Mouse (Mus musculus): ENCODE results near the gene Ndufa3. TPM values are rescaled to one million over a fixed set of nuclear protein-coding genes. Genes with fewer than 3 reads are reported as not detected.
A peak's percentile ranks its signal among the peaks of the same experiment; 100 is the strongest.
"Not testable (repeated sequence)": the region's sequence is repeated elsewhere in the genome, so short reads cannot be mapped to it uniquely, and the experiment has no call there.

Ndufa3 gene
- 372 and 377 TPM in 2 replicates for polyA plus RNA-seq (2011; ENCODE audit: insufficient read depth, insufficient read length, low replicate concordance, missing spikeins)

DNA sequence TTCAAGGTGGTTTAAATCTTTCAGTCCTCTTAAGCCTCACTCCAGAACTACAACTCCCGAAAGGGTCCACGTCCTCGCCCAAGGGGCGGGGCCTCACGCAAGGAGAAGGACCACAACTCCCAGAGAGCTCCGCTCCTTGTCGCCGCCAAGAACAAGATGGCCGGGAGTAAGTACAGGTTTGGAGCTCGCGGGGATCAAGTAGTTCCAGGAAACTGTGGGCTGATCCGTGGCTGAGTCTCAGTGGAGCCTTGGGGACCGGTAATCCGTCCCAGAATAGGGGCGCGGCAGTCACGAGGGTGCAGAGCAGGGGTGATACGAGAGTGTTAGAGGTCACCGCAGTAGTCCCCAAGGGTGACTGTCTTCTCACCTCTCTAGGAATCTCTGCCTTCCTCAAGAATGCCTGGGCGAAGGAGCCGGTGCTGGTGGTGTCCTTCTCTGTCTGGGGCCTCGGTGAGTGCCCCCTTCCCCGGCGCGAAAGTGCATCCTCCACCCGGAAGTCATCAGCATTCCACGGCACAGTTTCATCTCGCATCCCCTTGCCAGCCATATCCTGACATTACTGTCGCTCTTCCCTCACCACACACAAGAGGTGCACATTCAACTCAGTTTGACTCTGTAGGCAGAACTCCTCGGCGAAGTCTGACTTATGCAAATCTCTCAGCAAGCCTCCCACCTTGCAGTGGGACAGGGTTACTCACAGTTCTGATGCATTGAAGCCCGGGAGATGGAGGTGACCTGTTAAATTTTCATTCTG, at the start of gene Ndufa3:
Gene Ndufa3 (plus strand): TSS at position 132 of the 754 bp plus-strand sequence.
- H3K4me3 ChIP-seq (replicated peaks; ENCODE audit: control insufficient read depth, low read depth, low read length), result peak within 1 kb of the TSS; percentile 76
- H3K27ac ChIP-seq (ENCODE audit: control insufficient read depth, insufficient read depth, low read depth, low read length, poor library complexity), result peak within 1 kb of the TSS; percentile 13; the same call in 1 of the 2 replicates
- WGBS, result under 1% methylated on average over 32 of the region's 32 CpGs
- TF ChIP-seq CTCF (IDR thresholded peaks at IDR 0.05; ENCODE audit: control insufficient read depth, insufficient read depth, low read length), result no peak
- TF ChIP-seq POLR2A (IDR thresholded peaks at IDR 0.05; ENCODE audit: borderline replicate concordance, control insufficient read depth, low read depth, low read length), result peak; percentile 54; the same call in 1 of the 2 replicates
- no peaks in the 10 kb centered on the region for H3K4me1 ChIP-seq (ENCODE audit: control insufficient read depth, insufficient read depth, low read length)

DNA sequence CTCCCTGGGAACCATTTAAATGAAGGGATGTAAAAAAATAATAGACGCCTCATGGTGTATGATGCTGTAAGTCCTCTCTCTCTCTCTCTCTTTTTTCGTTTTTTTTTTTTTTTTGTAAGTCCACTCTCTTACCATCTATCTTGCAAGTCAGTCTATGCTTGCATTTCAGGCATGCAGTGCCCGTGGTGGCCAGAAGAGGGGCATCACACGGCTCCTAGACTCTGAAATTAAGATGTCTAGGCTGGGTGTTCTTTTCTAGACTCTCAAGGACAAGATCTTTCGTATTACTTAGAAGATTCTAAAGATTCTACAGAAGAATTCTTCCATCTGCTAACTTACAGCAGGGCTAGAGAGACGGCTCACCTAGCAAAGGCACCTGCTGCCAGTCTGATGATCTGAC, 47.4 kb upstream of the Ndufa3 start:
- Histone ChIP-seq H3K4me1 (ENCODE audit: control insufficient read depth, insufficient read depth, low read length) (no peaks in the 10 kb centered on the region), H3K27ac (ENCODE audit: control insufficient read depth, insufficient read depth, low read depth, low read length, poor library complexity) (no peak overlapping the region), H3K4me3 (replicated peaks; ENCODE audit: control insufficient read depth, low read depth, low read length) (no peak overlapping the region)
- WGBS, result 71% methylated on average over 6 of the region's 6 CpGs
- no peak for TF ChIP-seq POLR2A (IDR thresholded peaks at IDR 0.05; ENCODE audit: borderline replicate concordance, control insufficient read depth, low read depth, low read length)
- no peak for TF ChIP-seq CTCF (IDR thresholded peaks at IDR 0.05; ENCODE audit: control insufficient read depth, insufficient read depth, low read length)

DNA sequence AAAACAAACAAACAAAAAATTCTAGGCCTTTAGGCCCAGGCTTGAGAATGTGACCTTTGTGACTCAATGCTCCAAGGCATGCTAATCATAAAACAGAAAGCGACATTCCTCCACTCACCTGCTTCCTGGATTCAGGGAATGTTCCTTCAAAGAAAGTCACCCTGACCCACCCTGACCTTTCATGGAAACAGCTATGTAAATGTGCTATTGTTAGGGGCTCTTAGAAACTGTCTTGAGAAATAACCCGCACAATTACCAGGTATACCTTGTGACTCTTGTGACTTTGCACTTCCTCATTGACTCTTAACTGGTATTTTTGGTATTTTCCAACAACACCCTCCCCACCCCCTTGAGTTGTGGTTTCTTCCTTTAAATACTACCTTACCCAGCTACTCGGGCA, 46.6 kb upstream of the Ndufa3 start:
- not testable (repeated sequence) for H3K4me3 ChIP-seq (replicated peaks; ENCODE audit: control insufficient read depth, low read depth, low read length); H3K4me1 ChIP-seq (ENCODE audit: control insufficient read depth, insufficient read depth, low read length); H3K27ac ChIP-seq (ENCODE audit: control insufficient read depth, insufficient read depth, low read depth, low read length, poor library complexity)
- WGBS, result 70% methylated on average over 3 of the region's 3 CpGs

DNA sequence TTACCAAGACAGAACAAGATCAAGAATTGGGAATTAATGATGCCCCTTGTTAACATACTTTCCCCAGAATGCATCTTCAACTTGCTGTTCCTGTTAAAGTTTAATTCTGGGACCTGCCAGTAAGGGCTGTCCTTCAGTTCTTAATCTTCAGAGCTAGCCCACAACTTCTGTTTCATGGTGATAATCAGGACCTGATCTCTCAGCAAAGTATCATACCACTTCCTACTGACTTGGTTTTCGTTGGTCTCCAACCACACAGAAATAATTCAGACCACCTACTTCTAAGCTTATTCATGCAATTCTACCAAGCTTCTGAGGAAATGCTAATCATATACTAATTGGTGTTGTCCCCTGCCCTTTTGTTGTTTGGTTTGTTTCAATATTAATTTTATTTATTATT, 45.3 kb upstream of the Ndufa3 start:
- WGBS, result 4% methylated on average over 1 of the region's 1 CpGs
- TF ChIP-seq CTCF (IDR thresholded peaks at IDR 0.05; ENCODE audit: control insufficient read depth, insufficient read depth, low read length) (no peak), POLR2A (IDR thresholded peaks at IDR 0.05; ENCODE audit: borderline replicate concordance, control insufficient read depth, low read depth, low read length) (no peak)

DNA sequence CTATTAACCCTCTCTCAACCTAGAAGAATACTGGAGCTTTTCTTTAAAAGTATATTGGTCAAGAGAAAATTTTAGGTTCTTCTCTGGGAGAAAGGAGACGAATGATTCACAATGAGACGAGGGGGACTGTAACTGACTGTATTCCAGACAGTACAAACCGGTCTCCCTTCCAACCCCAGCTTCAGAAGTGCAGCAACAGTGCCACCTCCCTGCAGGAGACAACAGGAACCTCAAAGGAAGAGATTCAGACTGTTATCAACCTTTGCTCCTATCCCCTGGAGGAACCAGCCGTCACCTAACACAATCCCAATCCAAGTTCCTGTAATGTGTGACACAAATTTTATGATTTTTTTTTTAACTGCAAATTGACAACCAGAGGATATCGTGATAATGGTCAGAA, 43.0 kb upstream of the Ndufa3 start:
- Histone ChIP-seq H3K27ac (ENCODE audit: control insufficient read depth, insufficient read depth, low read depth, low read length, poor library complexity) (no peak overlapping the region), H3K4me3 (replicated peaks; ENCODE audit: control insufficient read depth, low read depth, low read length) (no peak overlapping the region), H3K4me1 (ENCODE audit: control insufficient read depth, insufficient read depth, low read length) (no peaks in the 10 kb centered on the region)
- WGBS, result 38% methylated on average over 5 of the region's 5 CpGs
- TF ChIP-seq POLR2A (IDR thresholded peaks at IDR 0.05; ENCODE audit: borderline replicate concordance, control insufficient read depth, low read depth, low read length), result no peak
- peak; percentile 38 for TF ChIP-seq CTCF (IDR thresholded peaks at IDR 0.05; ENCODE audit: control insufficient read depth, insufficient read depth, low read length)

More for the DNA sequence above, 45.3 kb upstream of the Ndufa3 start:
- no peaks in the 10 kb centered on the region for H3K4me1 ChIP-seq (ENCODE audit: control insufficient read depth, insufficient read depth, low read length)
- no peak overlapping the region for H3K27ac ChIP-seq (ENCODE audit: control insufficient read depth, insufficient read depth, low read depth, low read length, poor library complexity)
- H3K4me3 ChIP-seq (replicated peaks; ENCODE audit: control insufficient read depth, low read depth, low read length), result no peak overlapping the region

DNA sequence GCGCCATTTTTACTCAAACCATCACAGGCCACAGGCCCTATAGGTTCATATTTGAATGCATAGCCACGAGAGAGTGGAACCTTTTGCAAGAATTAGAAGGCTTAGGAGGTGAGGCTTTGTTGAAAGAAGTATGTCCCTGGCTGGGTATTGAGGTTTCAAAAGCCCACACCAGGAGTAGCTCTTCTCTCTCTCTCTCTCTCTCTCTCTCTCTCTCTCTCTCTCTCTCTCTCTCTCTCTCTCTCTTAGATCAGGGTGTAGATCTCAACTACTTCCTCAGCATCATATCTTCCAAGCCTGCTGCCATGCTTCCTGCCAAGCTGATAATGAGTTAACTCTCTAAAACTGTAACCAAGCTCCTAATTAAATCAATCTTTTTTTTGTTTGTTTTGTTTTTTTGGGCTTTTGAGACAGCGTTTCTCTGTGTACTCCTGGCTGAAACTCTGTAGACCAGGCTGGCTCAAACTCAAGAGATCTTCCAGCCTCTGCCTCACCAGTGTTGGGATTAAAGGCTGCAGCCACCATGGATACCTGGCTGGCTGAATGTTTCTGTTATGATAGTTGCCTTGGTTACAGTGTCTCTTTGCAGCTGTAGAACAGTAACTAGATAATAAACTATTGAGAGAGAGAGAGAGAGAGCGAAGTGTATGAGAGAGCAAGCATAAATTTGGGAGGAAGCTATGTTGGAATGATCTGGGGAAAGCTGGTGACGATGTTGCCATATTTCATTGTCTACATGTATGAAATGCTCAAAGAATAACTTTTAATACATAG, 40.6 kb upstream of the Ndufa3 start:
- H3K4me3 ChIP-seq (replicated peaks; ENCODE audit: control insufficient read depth, low read depth, low read length), result no peak overlapping the region
- H3K27ac ChIP-seq (ENCODE audit: control insufficient read depth, insufficient read depth, low read depth, low read length, poor library complexity), result no peak overlapping the region
- TF ChIP-seq CTCF (IDR thresholded peaks at IDR 0.05; ENCODE audit: control insufficient read depth, insufficient read depth, low read length) (no peak), POLR2A (IDR thresholded peaks at IDR 0.05; ENCODE audit: borderline replicate concordance, control insufficient read depth, low read depth, low read length) (no peak)
- 65% methylated on average over 5 of the region's 5 CpGs for WGBS
- no peaks in the 10 kb centered on the region for H3K4me1 ChIP-seq (ENCODE audit: control insufficient read depth, insufficient read depth, low read length)

DNA sequence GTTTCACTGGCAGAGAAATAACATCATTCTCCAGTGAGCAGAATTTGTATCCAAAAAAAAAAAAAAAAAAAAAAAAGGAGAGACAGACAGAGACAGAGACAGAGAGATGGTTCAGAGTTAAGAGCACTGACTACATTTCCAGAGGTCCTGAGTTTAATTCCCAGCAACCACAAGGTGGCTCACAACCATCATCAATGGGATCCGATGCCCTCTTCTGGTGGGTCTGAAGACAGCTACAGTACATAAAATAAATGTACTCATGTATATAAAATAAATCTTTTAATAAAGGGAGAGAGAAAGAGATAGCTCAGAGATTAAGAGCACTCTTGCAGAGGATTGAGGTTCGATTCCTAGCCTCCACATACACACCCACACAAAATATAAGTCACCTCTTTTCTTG, 39.0 kb upstream of the Ndufa3 start:
- H3K4me1 ChIP-seq (ENCODE audit: control insufficient read depth, insufficient read depth, low read length), result no peaks in the 10 kb centered on the region
- 70% methylated on average over 2 of the region's 2 CpGs for WGBS
- H3K27ac ChIP-seq (ENCODE audit: control insufficient read depth, insufficient read depth, low read depth, low read length, poor library complexity), result no peak overlapping the region
- H3K4me3 ChIP-seq (replicated peaks; ENCODE audit: control insufficient read depth, low read depth, low read length), result no peak overlapping the region
- TF ChIP-seq POLR2A (IDR thresholded peaks at IDR 0.05; ENCODE audit: borderline replicate concordance, control insufficient read depth, low read depth, low read length) (no peak), CTCF (IDR thresholded peaks at IDR 0.05; ENCODE audit: control insufficient read depth, insufficient read depth, low read length) (no peak)

DNA sequence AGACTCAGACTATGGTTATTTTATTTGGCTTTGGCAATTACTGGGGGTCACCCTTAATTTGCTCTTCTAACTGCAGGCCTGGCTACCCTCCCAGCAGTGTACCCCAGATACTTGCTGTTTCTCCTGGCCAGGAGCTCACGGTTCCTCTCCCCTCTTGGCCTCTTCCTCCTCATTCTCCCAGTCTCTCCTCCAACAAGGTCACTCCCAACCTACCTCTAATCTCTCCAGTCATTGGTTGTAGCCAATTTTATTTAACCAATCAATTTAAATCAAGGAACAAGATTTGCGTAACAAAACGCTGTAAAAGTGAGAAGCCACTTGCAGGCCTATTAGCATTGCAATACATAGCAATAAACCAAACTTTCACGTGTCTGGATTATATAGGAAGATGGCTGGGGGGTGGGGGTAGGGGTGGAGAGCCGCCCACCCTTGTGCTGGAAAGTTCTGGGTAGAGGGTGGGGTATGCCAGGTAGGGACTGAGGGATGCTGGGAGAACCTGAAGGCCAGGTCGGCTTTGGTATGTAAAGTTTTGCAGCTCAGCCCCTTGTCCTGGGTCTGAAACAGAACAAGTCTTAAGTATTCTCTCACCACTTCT, 38.1 kb upstream of the Ndufa3 start:
- Histone ChIP-seq H3K4me3 (replicated peaks; ENCODE audit: control insufficient read depth, low read depth, low read length) (no peak overlapping the region), H3K27ac (ENCODE audit: control insufficient read depth, insufficient read depth, low read depth, low read length, poor library complexity) (no peak overlapping the region), H3K4me1 (ENCODE audit: control insufficient read depth, insufficient read depth, low read length) (no peaks in the 10 kb centered on the region)
- TF ChIP-seq POLR2A (IDR thresholded peaks at IDR 0.05; ENCODE audit: borderline replicate concordance, control insufficient read depth, low read depth, low read length) (no peak), CTCF (IDR thresholded peaks at IDR 0.05; ENCODE audit: control insufficient read depth, insufficient read depth, low read length) (no peak)
- WGBS, result 55% methylated on average over 6 of the region's 6 CpGs
